Mouse (Mus musculus): ENCODE data around the gene Gm13043.
"Not testable (repeated sequence)": the region's sequence is repeated elsewhere in the genome, so short reads cannot be mapped to it uniquely, and the experiment has no call there.

Gene Gm13043

DNA sequence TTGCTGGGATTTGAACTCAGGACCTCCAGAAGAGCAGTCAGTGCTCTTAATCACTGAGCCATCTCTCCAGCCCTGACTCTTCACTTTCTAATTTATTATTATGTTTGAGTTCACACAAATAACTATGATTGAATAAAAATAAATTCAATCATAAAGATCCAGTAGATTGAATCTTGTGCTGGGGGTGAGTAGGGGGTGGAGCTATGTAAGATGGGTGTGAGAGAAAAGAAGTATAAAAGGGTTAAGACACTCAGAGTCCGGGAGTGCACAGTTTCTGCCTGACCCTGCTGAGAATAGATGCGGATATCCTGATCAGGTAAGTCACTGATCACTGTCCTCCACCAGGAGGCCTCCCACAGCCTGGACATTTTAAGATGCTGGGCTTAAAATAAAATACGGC lies at the start of gene Gm13043:
TSS of gene Gm13043 (plus strand) at position 301 of the 400 bp plus-strand sequence.
- no peak for DNase-seq (ENCODE audit: low spot score in 2 of 2)

DNA sequence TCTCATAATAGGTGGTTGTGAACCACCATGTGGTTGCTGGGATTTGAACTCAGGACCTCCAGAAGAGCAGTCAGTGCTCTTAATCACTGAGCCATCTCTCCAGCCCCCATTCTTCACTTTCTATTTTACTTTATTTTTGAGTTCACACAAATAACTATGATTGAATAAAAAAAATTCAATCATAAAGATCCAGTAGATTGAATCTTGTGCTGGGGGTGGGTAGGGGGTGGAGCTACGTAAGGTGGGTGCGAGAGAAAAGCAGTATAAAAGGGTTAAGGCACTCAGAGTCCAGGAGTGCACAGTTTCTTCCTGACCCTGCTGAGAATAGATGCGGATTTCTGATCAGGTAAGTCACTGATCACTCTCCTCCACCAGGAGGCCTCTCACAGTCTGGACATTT lies 24.5 kb downstream of the Gm13043 start, which contains the start of gene Gm13040:
TSS of gene Gm13040 (plus strand) at position 301 of the 400 bp plus-strand sequence.
- not testable (repeated sequence) for DNase-seq (ENCODE audit: low spot score in 2 of 2)

DNA sequence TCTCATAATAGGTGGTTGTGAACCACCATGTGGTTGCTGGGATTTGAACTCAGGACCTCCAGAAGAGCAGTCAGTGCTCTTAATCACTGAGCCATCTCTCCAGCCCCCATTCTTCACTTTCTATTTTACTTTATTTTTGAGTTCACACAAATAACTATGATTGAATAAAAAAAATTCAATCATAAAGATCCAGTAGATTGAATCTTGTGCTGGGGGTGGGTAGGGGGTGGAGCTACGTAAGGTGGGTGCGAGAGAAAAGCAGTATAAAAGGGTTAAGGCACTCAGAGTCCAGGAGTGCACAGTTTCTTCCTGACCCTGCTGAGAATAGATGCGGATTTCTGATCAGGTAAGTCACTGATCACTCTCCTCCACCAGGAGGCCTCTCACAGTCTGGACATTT lies 40.3 kb downstream of the Gm13043 start, which contains the start of the genes BC080695 and Gm13057:
TSS of gene BC080695 (plus strand) at position 301 of the 400 bp plus-strand sequence.
TSS of gene Gm13057 (plus strand) at position 310 of the 400 bp plus-strand sequence.
- DNase-seq (ENCODE audit: low spot score in 2 of 2) = not testable (repeated sequence)
